Mouse (Mus musculus) C2C12 (cell line): Measurements from ENCODE around the gene Psmd3. TPM values are rescaled to one million over a fixed set of nuclear protein-coding genes. Genes with fewer than 3 reads are reported as not detected.

ENCODE experiments used
- H3K27me3 ChIP-seq: one replicate; pipeline ENCODE4 v1.6.1; 2011; ENCODE audit not compliant: control insufficient read depth, insufficient read depth, insufficient read length
- H3K36me3 ChIP-seq: one replicate; pipeline ENCODE4 v1.6.1; 2011; ENCODE audit not compliant: control insufficient read depth, insufficient read depth
- H3K4me3 ChIP-seq: one replicate; pipeline ENCODE4 v1.5.1; 2011; ENCODE audit warnings: mild to moderate bottlenecking, control low read depth; ENCODE audit not compliant: poor library complexity, insufficient read depth, severe bottlenecking
- H3K79me2 ChIP-seq: one replicate; pipeline ENCODE4 v1.6.1; 2011; ENCODE audit not compliant: control insufficient read depth, insufficient read depth
- H3K79me3 ChIP-seq: one replicate; pipeline ENCODE4 v1.6.1; 2011; ENCODE audit warnings: low read depth, control low read depth
- H3ac ChIP-seq: one replicate; pipeline ENCODE3; 2011; ENCODE audit warnings: low read depth; ENCODE audit not compliant: control insufficient read depth, insufficient read length
- CEBPB ChIP-seq: IDR thresholded peaks from one replicate; pipeline ENCODE4 v1.6.1; 2011; ENCODE audit warnings: low read depth, mild to moderate bottlenecking, control low read depth, moderate library complexity
- CTCF ChIP-seq: IDR thresholded peaks from one replicate; pipeline ENCODE4 v1.5.1; 2011; ENCODE audit not compliant: control insufficient read depth, insufficient read depth, insufficient read length
- FOSL1 ChIP-seq: IDR thresholded peaks from one replicate; pipeline ENCODE4 v1.8.0; 2011; ENCODE audit warnings: mild to moderate bottlenecking, low read length; ENCODE audit not compliant: poor library complexity, insufficient read depth, severe bottlenecking
- MAX ChIP-seq: IDR thresholded peaks from one replicate; pipeline ENCODE4 v1.6.1; 2011; ENCODE audit warnings: mild to moderate bottlenecking, control low read depth
- MYOD1 ChIP-seq: IDR thresholded peaks from one replicate; pipeline ENCODE4 v1.6.1; 2011; ENCODE audit warnings: low read depth; ENCODE audit not compliant: control insufficient read depth, insufficient read length
- MYOG ChIP-seq: IDR thresholded peaks from one replicate; pipeline ENCODE4 v1.6.1; 2011; ENCODE audit not compliant: control insufficient read depth, insufficient read length; ENCODE audit errors: extremely low read depth
- USF1 ChIP-seq: IDR thresholded peaks from one replicate; pipeline ENCODE4 v1.6.1; 2011; ENCODE audit warnings: low read depth, mild to moderate bottlenecking, control low read depth, moderate library complexity
- polyA plus RNA-seq: library from polyadenylated mRNA; unstranded; fragments of >200 nt; fragmentation: generic; extraction: Trizol; gene quantifications from one replicate; pipeline ENCODE4 v1.2.1, GENCODE M21; 2012; ENCODE audit warnings: missing spikeins

Psmd3 gene
- polyA plus RNA-seq, 1 experiment: 244 TPM

- Histone ChIP-seq H3K79me2 (no peaks in the 10 kb centered on the region), H3ac (no peak overlapping the region), H3K4me3 (no peak overlapping the region), H3K36me3 (peaks cover 24% of the 10 kb centered on the region), H3K79me3 (no peaks in the 10 kb centered on the region), H3K27me3 (no peaks in the 10 kb centered on the region)
- TF ChIP-seq USF1 (no peak), CEBPB (no peak), FOSL1 (no peak), MAX (no peak)
Measured at GRCm38 (mm10) chr11:98698849-98699640, 16.7 kb downstream of the Psmd3 start.

GRCm38 (mm10) chr11:98699911-98700310 is 17.6 kb downstream of the Psmd3 start:
- Histone ChIP-seq H3K79me2 (no peaks in the 10 kb centered on the region), H3K79me3 (no peaks in the 10 kb centered on the region), H3ac (no peak overlapping the region), H3K27me3 (no peaks in the 10 kb centered on the region), H3K36me3 (peaks cover 21% of the 10 kb centered on the region), H3K4me3 (no peak overlapping the region)
- TF ChIP-seq FOSL1 (no peak), MAX (no peak), CEBPB (no peak), CTCF (peak; percentile 70), USF1 (no peak)

- no peaks in the 10 kb centered on the region for H3K79me2 ChIP-seq
- H3ac ChIP-seq: peak within 1 kb of the TSS; percentile 6
- H3K79me3 ChIP-seq: no peaks in the 10 kb centered on the region
- no peak for TF ChIP-seq FOSL1
- TF ChIP-seq MAX: no peak
- TF ChIP-seq USF1: no peak
- no peak for TF ChIP-seq MYOG
- no peak within 1 kb of the TSS for H3K4me3 ChIP-seq
- H3K27me3 ChIP-seq: no peaks in the 10 kb centered on the region
- H3K36me3 ChIP-seq: peaks cover 13% of the 10 kb centered on the region
Measured at GRCm38 (mm10) chr11:98701213-98701670, 18.9 kb downstream of the Psmd3 start, which contains the start of gene Csf3. Gene Csf3 (plus strand): TSS chr11:98701263.

GRCm38 (mm10) chr11:98702323-98702722 is 20.0 kb downstream of the Psmd3 start:
- no peaks in the 10 kb centered on the region for H3K79me3 ChIP-seq
- TF ChIP-seq CEBPB: no peak
- no peak for TF ChIP-seq MAX
- TF ChIP-seq USF1: no peak
- TF ChIP-seq MYOD1: no peak
- TF ChIP-seq CTCF: no peak
- no peak for TF ChIP-seq FOSL1
- TF ChIP-seq MYOG: no peak
- no peaks in the 10 kb centered on the region for H3K79me2 ChIP-seq
- H3K27me3 ChIP-seq: no peaks in the 10 kb centered on the region
- peaks cover 17% of the 10 kb centered on the region for H3K36me3 ChIP-seq
- H3K4me3 ChIP-seq: no peak overlapping the region
- H3ac ChIP-seq: no peak overlapping the region

- no peak for TF ChIP-seq MAX
- H3K79me2 ChIP-seq: no peaks in the 10 kb centered on the region
- peaks cover 29% of the 10 kb centered on the region for H3K36me3 ChIP-seq
- H3K27me3 ChIP-seq: no peaks in the 10 kb centered on the region
- no peak overlapping the region for H3ac ChIP-seq
- H3K79me3 ChIP-seq: no peaks in the 10 kb centered on the region
- H3K4me3 ChIP-seq: no peak overlapping the region
Measured at GRCm38 (mm10) chr11:98705021-98705420, 22.7 kb downstream of the Psmd3 start.

- Histone ChIP-seq H3ac (no peak overlapping the region), H3K27me3 (no peaks in the 10 kb centered on the region), H3K36me3 (peaks cover 36% of the 10 kb centered on the region), H3K4me3 (no peak overlapping the region), H3K79me3 (no peaks in the 10 kb centered on the region), H3K79me2 (no peaks in the 10 kb centered on the region)
- TF ChIP-seq MYOD1 (no peak), MYOG (no peak), USF1 (no peak), FOSL1 (no peak)
Measured at GRCm38 (mm10) chr11:98707401-98708281, 25.3 kb downstream of the Psmd3 start.
